Mouse (Mus musculus) CD8-positive naive resting alpha-beta T cell, adult 2 months (primary cell): ENCODE data around the gene Dpp7.
A peak's percentile ranks its signal among the peaks of the same experiment; 100 is the strongest.

Experiments used
- DNase-seq, 2 experiments: peaks; one replicate each; pipeline ENCODE4 v3.0.0; 2022; ENCODE audit warnings: low read depth in 2 of 2, low spot score in 2 of 2

Dpp7 gene

GRCm38 (mm10) chr2:25356208-25357079, at the start of gene Dpp7:
Gene Dpp7 (minus strand): TSS chr2:25356359.
- peak in 1 of 2 experiments; percentile 63 for DNase-seq

DNA sequence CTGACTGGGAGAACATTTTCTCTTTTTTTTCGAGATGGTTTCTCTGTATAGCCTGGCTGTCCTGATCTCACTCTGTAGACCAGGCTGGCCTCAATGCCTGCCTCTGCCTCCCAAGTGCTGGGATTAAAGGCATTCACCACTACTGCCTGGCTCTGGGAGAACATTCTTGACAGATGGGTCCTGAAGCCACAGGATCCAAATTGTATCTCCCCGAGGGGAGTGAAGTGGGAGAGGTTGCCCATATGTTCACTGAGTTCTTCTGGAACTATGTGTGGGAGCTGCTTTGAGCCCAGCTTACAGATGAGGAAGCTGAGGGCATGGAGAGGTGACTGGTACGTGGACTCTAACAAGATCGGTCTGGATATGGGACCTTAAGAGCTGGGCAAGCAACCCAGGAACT, 47.8 kb upstream of the Dpp7 start:
- no peak for DNase-seq

DNA sequence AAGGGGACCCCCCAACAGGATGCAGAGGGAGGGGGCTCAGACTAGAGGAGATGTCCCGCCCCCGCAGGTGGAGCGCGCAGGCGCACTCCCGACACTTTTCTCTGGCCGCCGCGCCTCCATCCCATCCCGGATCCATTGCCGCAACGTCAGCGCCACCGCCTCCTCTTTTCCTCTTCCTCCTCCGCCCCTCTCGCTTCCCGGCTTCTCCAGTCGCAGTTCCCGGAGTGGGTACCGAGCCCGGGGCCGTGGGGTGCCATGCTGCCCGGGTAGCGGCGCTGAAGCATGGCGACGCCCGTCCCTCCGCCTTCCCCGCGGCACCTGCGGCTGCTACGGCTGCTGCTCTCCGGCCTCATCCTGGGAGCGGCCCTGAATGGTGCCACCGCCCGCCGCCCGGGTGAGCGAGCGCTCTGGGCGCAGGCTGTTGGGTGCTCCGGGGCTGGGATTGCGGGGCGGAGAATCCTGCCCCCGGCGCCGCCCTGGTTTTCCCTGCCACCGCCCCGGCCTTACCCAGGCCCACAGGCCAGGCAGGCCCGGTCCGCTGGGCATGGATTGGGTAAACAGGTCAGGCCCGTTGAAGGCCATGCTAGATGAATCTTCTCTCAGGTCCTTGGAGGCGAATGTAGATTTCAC, 46.9 kb upstream of the Dpp7 start:
- peak in 1 of 2 experiments; percentile 8 for DNase-seq

GRCm38 (mm10) chr2:25402377-25402971, 46.3 kb upstream of the Dpp7 start:
- DNase-seq = peak; percentile 74 to 85

DNA sequence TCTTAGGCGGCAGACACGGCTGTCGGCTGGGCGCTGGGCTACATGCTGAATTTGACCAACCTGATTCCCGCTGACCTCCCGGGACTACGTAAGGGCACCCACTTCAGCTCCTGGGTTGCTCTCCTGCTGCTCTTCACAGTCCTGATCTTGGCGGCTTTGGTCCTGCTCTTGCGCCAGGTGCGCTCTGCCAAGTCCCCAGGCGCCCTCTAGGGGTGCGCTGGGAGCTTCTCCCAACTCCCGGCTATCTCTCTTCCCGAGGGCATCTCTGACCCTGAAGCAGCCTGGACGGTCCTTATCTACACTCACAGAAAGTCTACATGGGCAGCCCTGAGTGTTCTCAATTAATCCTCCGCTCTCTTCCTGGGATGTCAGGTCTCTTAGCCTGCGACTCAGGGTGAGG, 44.6 kb upstream of the Dpp7 start:
- no peak for DNase-seq

GRCm38 (mm10) chr2:25400291-25400690, 44.1 kb upstream of the Dpp7 start:
- DNase-seq = no peak

DNA sequence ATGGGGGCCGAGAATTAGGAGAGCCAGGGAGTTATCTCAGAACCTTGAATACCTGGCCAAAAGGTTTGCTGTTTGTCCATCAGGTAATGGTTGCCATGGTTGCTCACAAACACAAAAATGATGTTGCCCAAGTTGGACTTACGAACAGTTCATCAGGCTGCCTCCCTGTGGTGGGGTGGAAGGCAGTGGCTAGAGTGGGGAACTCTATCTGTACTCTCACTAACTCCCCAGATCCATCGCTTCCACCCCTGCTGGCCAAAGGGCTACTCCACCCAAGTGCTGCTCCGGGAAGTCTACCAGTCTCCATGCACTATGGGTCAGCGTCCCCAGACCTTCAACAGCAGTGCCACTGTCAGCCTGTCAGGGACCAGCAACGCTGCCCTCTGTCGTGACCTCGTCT, 42.9 kb upstream of the Dpp7 start, which contains the start of gene Npdc1:
Npdc1 (plus strand) TSS at position 301 of the 400 bp plus-strand sequence.
- no peak for DNase-seq

DNA sequence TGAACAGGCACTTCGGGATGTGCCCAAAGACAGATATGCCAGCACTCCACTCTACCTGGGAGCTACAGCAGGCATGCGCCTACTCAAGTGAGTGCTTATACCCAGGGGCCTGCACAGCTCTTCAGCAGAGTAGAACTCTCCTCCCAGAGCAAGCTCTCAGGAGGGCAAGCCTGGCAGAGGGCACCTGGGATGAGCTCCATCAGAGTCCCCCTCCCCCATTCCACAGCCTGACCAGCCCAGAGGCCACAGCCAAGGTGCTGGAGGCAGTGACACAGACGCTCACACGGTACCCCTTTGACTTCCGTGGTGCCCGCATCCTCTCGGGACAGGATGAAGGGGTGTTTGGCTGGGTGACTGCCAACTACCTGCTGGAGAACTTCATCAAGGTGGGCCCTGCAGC, 41.9 kb upstream of the Dpp7 start:
- no peak for DNase-seq

DNA sequence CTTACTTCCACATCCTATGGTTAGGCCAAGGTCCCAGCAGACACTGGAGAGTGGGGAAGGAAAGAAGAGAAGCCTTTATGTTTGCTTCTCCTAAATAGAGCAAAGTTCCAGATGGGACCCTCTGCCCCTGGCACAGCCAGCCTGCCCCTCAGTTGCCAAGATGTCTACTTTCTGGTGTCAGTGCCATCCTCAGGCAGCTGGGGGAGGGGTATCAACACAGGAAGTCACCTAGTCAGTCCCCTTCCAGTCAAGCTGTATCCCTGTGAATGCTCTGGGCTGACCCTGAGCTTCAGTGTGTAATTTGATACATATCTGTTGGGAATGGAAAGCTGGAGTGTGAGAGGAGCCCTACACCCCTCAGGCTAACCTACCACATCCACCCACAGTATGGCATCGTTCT, 40.9 kb upstream of the Dpp7 start:
- DNase-seq = no peak

DNA sequence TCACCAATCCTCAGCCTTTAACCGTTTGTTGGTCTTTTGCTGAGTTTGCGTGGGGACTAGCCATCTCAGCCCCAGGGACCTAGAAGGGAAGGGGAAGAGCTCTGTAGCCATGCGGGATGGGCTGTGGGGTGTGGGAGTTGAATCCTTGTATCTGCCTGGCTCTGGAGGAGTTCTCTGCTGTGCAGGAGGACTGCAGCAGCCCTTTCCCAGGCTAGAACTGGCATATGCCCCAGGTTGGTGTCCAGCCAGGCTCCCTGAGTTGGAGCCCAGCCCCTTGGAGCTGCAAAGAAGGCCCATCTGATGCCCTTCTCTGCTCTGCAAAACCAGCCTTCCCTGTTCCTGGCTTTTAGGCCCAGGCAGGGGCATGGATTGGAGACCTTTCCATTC, 40.4 kb upstream of the Dpp7 start:
- DNase-seq = no peak

- no peak for DNase-seq
Measured at GRCm38 (mm10) chr2:25395721-25396596, 39.8 kb upstream of the Dpp7 start, which contains the start of gene Entpd2. Gene Entpd2 (plus strand): TSS chr2:25395874.

- no peak for DNase-seq
Measured at GRCm38 (mm10) chr2:25394281-25395221, 38.4 kb upstream of the Dpp7 start.

- DNase-seq = no peak
Measured at GRCm38 (mm10) chr2:25391266-25391665, 35.1 kb upstream of the Dpp7 start.

DNA sequence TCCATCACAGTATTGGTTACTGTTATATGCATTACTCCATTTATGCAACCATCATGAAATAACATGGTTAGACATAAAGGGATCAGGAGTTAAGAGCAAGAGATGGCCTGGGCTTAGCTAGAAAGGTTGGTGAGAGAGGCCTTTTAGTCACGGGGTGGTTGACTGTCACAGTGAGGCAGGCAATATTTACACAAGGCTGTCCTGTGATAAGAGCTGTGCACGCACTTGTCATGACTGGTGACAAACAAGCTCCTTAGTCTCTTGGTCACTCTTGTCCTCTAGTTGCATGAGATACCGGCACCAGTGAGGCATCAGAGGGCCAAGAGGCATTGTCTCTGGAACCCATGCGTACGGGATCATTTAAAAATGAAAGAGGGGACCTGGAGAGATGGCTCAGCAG, 28.3 kb upstream of the Dpp7 start:
- DNase-seq = no peak

DNA sequence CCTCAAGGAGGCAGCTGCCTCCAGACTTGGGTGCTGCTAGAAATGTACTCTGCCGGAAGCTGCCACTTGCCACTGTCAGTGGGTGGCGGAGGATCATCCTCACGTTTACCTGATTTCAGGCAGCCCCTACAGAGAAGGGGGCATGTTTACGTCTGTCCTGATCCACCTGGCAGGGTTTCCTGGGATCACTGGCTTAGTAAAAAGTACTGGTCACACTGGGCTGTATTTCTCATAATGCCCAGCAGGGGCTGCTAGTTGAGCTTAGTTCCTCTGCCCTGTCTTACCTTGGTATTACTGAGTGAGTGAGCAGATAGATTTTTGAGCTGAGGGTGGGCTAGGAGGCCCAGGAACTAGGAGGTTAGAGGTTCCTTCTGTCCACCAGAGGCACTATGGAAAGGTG, 20.4 kb upstream of the Dpp7 start:
- peak in 1 of 2 experiments; percentile 42 for DNase-seq

DNA sequence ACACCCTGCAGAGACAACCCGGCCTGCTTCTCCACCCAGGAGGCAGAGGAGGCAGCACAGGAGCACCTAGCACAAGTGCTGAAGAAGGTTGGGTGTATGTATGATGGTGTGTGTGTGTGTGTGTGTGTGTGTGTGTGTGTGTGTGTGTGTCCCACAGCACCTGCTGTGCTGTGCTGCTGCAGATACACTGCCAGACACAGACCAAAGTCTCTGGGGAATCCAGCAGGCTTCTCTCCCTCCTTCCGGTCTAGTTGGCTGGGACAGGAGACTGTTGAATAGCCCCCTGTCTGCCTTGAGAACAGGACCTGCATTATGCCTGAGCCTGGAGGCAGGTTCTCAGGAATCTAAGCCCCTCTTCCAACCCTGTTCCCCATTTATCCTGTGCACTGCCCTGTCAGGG, 17.3 kb upstream of the Dpp7 start:
- DNase-seq = no peak

GRCm38 (mm10) chr2:25372644-25373391, 16.7 kb upstream of the Dpp7 start:
- DNase-seq = no peak

GRCm38 (mm10) chr2:25371764-25372643, 15.8 kb upstream of the Dpp7 start, which contains the start of gene Sapcd2:
Gene Sapcd2 (plus strand): TSS chr2:25372321.
- peak; percentile 79 to 86 for DNase-seq
